Mouse (Mus musculus) heart, embryonic 13.5 days (tissue): Measurements from ENCODE around the gene 4930558K02Rik. TPM values are rescaled to one million over a fixed set of nuclear protein-coding genes. Genes with fewer than 3 reads are reported as not detected.

Experiments
- ATAC-seq: fragments of 200-750 bp; cut with Nextera tagmentation; 2 replicates; pipeline ENCODE4 v1.8.0; 2017; ENCODE audit warnings: moderate TSS enrichment; ENCODE audit not compliant: insufficient number of reproducible peaks, low FRiP score, low TSS enrichment; ENCODE audit errors: extremely low read depth
- H3K27ac ChIP-seq: fragments of 300-500 bp; sonication (generic); replicated peaks from 2 replicates; pipeline ENCODE4 v1.5.1; 2015; ENCODE audit warnings: moderate library complexity, mild to moderate bottlenecking, inconsistent platforms
- H3K27me3 ChIP-seq: fragments of 300-500 bp; sonication (generic); replicated peaks from 2 replicates; pipeline ENCODE4 v1.6.1; 2015; ENCODE audit warnings: mild to moderate bottlenecking, inconsistent platforms
- H3K36me3 ChIP-seq: fragments of 300-500 bp; sonication (generic); 2 replicates; pipeline ENCODE4 v1.6.1; 2015; ENCODE audit warnings: mild to moderate bottlenecking, inconsistent platforms
- H3K4me1 ChIP-seq: fragments of 300-500 bp; sonication (generic); 2 replicates; pipeline ENCODE4 v1.6.1; 2015; ENCODE audit warnings: inconsistent platforms
- H3K4me2 ChIP-seq: fragments of 300-500 bp; sonication (generic); 2 replicates; pipeline ENCODE4 v1.6.1; 2015; ENCODE audit warnings: inconsistent platforms, mild to moderate bottlenecking, moderate library complexity
- H3K4me3 ChIP-seq: fragments of 300-500 bp; sonication (generic); 2 replicates; pipeline ENCODE4 v1.5.1; 2015; ENCODE audit warnings: moderate library complexity, mild to moderate bottlenecking, inconsistent platforms
- H3K9ac ChIP-seq: fragments of 300-500 bp; sonication (generic); 2 replicates; pipeline ENCODE4 v1.6.1; 2015; ENCODE audit warnings: inconsistent platforms, mild to moderate bottlenecking, moderate library complexity
- H3K9me3 ChIP-seq: fragments of 300-500 bp; sonication (generic); 2 replicates; pipeline ENCODE4 v1.6.1; 2016; ENCODE audit warnings: inconsistent platforms
- WGBS: fragments of 180-500 bp; shearing (Covaris S2); methylation state at CpG from one replicate; pipeline ENCODE4 v1.1.7; 2015; ENCODE audit warnings: mixed read lengths; 5-methylcytosine and 5-hydroxymethylcytosine counted together
- polyA plus RNA-seq: library from polyadenylated mRNA; unstranded; fragments of >200 nt; fragmentation: Nextera tagmentation; extraction: Ambion mirVana; gene quantifications from 2 replicates; pipeline ENCODE4 v1.2.1, GENCODE M21; 2015

Gene 4930558K02Rik
- not detected in 2 replicates for polyA plus RNA-seq

DNA sequence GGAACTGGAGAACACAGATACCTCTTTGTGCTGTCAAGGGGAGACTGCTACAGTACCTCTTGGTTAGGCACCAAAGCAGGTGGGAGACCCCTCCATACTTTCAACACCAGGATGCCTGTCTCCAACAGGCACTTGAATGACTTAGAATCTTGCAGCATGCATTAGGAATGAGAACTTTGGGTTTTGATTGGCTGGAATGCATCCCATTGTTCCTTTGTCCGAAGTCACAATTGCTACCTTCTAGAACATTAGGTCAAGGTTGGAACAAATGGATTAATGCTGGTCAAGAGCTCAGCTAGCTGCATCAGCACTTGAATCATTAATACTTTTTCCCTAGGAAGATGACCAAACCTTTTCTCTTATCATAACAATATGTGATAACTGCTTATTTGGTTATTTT, at the start of gene 4930558K02Rik:
4930558K02Rik (minus strand) TSS at position 101 of the 400 bp plus-strand sequence.
- H3K27ac ChIP-seq, result no peak within 1 kb of the TSS
- no peaks in the 10 kb centered on the region for H3K27me3 ChIP-seq
- H3K4me2 ChIP-seq, result no peak within 1 kb of the TSS
- H3K4me1 ChIP-seq, result peaks cover 10% of the 10 kb centered on the region
- H3K9me3 ChIP-seq, result no peaks in the 10 kb centered on the region
- no peak within 1 kb of the TSS for H3K9ac ChIP-seq
- 62% methylated on average over 1 of the region's 1 CpGs for WGBS
- no peaks in the 10 kb centered on the region for H3K36me3 ChIP-seq
- H3K4me3 ChIP-seq, result no peak within 1 kb of the TSS
- ATAC-seq, result no peak

- Histone ChIP-seq H3K4me3 (no peak overlapping the region), H3K27me3 (no peaks in the 10 kb centered on the region), H3K27ac (no peak overlapping the region), H3K4me1 (peaks cover 25% of the 10 kb centered on the region), H3K9ac (no peak overlapping the region), H3K9me3 (no peaks in the 10 kb centered on the region), H3K4me2 (no peak overlapping the region), H3K36me3 (no peaks in the 10 kb centered on the region)
- no peak for ATAC-seq
- WGBS, result 67% methylated on average over 8 of the region's 8 CpGs
Measured at GRCm38 (mm10) chr1:162023681-162024270, 44.3 kb upstream of the 4930558K02Rik start.

DNA sequence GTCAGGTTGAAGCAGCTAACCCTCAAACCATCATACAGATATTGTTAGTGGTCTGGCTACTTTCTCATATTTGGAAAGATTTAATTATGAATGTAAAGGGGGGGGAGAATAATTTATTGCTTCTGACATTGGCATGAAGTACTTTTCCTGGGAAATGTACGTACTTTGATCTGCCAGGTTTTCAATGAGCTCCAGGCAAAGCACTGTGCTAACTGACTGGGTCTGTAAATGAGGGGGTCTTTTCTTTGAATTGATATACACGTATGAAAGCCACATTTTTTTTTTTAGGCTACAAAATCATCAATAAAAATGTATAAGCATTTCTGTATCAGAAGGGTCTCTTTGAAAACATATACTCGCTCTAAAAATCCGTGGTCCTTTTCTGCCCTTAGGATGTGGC, 41.3 kb upstream of the 4930558K02Rik start:
- ATAC-seq, result no peak
- H3K4me1 ChIP-seq, result peaks cover 51% of the 10 kb centered on the region
- WGBS, result 76% methylated on average over 4 of the region's 4 CpGs
- no peaks in the 10 kb centered on the region for H3K9me3 ChIP-seq
- no peaks in the 10 kb centered on the region for H3K27me3 ChIP-seq
- H3K27ac ChIP-seq, result peak overlapping the region; percentile 56; the same call in 1 of the 2 replicates
- H3K9ac ChIP-seq, result no peak overlapping the region
- H3K36me3 ChIP-seq, result no peaks in the 10 kb centered on the region
- no peak overlapping the region for H3K4me2 ChIP-seq
- H3K4me3 ChIP-seq, result no peak overlapping the region

- peak overlapping the region; percentile 24; the same call in 1 of the 2 replicates for H3K27ac ChIP-seq
- no peaks in the 10 kb centered on the region for H3K9me3 ChIP-seq
- H3K9ac ChIP-seq, result no peak overlapping the region
- no peak overlapping the region for H3K4me2 ChIP-seq
- no peaks in the 10 kb centered on the region for H3K27me3 ChIP-seq
- H3K4me1 ChIP-seq, result peaks cover 55% of the 10 kb centered on the region
- H3K36me3 ChIP-seq, result no peaks in the 10 kb centered on the region
- WGBS, result 75% methylated on average over 7 of the region's 7 CpGs
- H3K4me3 ChIP-seq, result no peak overlapping the region
- ATAC-seq, result no peak
Measured at GRCm38 (mm10) chr1:162020303-162020731, 40.9 kb upstream of the 4930558K02Rik start.

DNA sequence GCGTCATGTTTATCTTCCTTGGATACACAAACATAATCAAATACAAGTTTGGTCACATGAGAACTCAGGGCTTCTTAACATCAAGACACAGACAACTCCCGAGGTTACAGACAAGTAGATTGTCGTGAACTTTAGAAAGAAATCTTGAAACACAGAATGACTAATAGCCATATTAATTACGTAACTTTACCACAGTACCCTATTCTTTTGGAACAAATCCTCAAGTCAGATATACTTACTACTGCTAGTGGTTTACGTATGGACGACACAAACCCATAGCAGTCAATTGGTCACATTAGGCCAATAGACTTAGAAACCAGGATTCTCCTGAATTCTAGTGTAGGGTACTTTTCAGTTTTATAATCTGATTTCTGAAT, 39.2 kb upstream of the 4930558K02Rik start:
- no peaks in the 10 kb centered on the region for H3K36me3 ChIP-seq
- no peaks in the 10 kb centered on the region for H3K27me3 ChIP-seq
- H3K4me1 ChIP-seq, result peaks cover 68% of the 10 kb centered on the region
- 0 out of 2 replicates have a peak overlapping the region, but pooled peaks have one; percentile 4 for H3K4me2 ChIP-seq
- no peak for ATAC-seq
- peak overlapping the region; percentile 84 for H3K27ac ChIP-seq
- H3K4me3 ChIP-seq, result no peak overlapping the region
- no peak overlapping the region for H3K9ac ChIP-seq
- 65% methylated on average over 6 of the region's 6 CpGs for WGBS
- no peaks in the 10 kb centered on the region for H3K9me3 ChIP-seq

DNA sequence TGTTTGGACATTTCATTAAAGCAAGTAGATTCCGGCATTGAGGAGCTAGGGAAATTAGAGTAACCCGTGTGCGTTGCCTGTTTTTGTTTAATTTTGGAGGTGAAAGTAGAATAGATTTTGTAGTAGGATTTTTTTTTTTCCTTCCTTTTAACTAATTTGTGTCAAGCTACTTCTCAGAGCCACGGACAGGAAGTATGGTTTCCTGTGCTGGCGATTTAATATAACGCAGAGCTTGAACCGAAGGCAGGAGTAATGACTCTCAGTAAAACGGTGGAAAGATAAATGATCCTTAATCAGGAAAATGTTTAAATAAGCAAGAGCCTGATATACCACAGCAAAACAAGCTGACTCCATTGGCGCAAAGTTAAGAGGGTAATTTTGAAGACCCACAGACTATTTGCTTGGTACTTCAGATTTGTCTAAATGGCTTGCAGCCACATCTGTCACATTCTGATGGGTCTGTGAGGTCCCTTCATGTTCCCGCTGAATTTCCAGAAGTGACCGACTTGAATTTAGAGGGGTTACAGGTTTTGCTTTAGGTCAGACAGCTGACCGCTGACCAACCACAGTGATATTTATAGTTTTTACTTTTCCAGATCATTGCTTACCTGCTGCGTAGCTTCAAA, 38.7 kb upstream of the 4930558K02Rik start:
- no peak for ATAC-seq
- Histone ChIP-seq H3K36me3 (no peaks in the 10 kb centered on the region), H3K9ac (0 out of 2 replicates have a peak overlapping the region, but pooled peaks have one; percentile 19), H3K27me3 (no peaks in the 10 kb centered on the region), H3K4me2 (peak overlapping the region; percentile 4; the same call in 1 of the 2 replicates), H3K4me3 (no peak overlapping the region), H3K27ac (peak overlapping the region; percentile 84), H3K4me1 (peaks cover 73% of the 10 kb centered on the region), H3K9me3 (no peaks in the 10 kb centered on the region)
- WGBS, result 51% methylated on average over 13 of the region's 13 CpGs

- no peak for ATAC-seq
Measured at GRCm38 (mm10) chr1:162016982-162017381, 37.5 kb upstream of the 4930558K02Rik start.

DNA sequence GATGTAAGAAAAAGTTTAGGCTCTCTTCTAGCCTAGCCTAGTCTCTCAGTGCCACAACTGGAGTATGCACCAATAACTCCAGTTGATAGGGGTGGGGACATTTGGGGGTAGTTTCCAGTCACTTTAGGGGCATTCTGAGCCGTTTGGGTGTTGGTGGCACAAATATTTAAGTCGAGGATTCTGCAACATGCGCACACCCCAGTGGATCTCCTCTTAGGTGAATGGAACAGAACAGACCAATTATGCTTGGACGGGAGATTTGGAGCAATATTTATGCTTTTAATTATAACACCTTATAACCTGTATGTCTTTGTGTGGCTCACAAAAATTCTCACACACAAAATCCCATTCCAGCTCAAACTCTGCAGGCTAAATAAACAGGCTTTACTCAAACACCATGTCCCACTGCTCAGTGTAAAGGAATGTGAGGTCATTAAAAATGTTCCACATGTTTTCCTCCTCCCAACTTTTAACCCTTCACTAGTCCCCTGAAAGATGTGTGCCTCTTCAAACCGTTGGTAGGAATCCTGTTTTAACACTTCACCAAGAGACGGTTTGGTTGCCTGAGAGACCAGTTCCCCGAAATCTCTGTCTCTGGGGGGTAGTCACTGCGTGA, 35.9 kb upstream of the 4930558K02Rik start:
- Histone ChIP-seq H3K4me2 (no peak overlapping the region), H3K27me3 (no peaks in the 10 kb centered on the region), H3K9ac (peak overlapping the region; percentile 24; the same call in 1 of the 2 replicates), H3K4me1 (peaks cover 66% of the 10 kb centered on the region), H3K36me3 (no peaks in the 10 kb centered on the region), H3K4me3 (no peak overlapping the region), H3K27ac (peak overlapping the region; percentile 84), H3K9me3 (no peaks in the 10 kb centered on the region)
- ATAC-seq, result no peak
- WGBS, result 53% methylated on average over 8 of the region's 8 CpGs

More at GRCm38 (mm10) chr1:162016982-162017381, 37.5 kb upstream of the 4930558K02Rik start:
- Histone ChIP-seq H3K27ac (peak overlapping the region; percentile 84), H3K9me3 (no peaks in the 10 kb centered on the region), H3K4me1 (peaks cover 69% of the 10 kb centered on the region), H3K4me3 (no peak overlapping the region), H3K27me3 (no peaks in the 10 kb centered on the region), H3K36me3 (no peaks in the 10 kb centered on the region), H3K9ac (no peak overlapping the region), H3K4me2 (no peak overlapping the region)
- WGBS, result 46% methylated on average over 7 of the region's 7 CpGs

DNA sequence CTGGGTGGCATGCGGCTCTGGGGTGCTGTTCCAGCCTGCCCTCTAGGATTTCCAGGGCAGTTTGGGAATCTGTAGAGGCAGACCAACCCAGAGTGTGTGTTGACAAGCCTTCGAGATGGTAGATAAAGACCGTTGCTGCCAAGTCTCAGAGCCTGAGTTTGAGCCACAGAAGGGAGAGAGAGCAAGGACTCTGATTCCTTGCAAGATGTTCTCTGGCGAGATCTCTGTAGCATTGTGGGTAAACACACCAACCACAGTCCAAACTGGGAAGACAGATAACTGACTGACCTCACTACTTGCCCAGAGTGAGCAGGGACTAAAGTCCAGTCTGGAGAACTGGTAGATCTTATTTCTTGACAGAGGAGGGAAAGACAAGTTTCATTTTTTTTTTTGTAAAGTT, 34.1 kb upstream of the 4930558K02Rik start:
- Histone ChIP-seq H3K9me3 (no peaks in the 10 kb centered on the region), H3K4me1 (peaks cover 73% of the 10 kb centered on the region), H3K27me3 (no peaks in the 10 kb centered on the region), H3K27ac (peak overlapping the region; percentile 36), H3K9ac (no peak overlapping the region), H3K36me3 (no peaks in the 10 kb centered on the region), H3K4me3 (no peak overlapping the region), H3K4me2 (no peak overlapping the region)
- 12% methylated on average over 4 of the region's 4 CpGs for WGBS
- ATAC-seq, result no peak

DNA sequence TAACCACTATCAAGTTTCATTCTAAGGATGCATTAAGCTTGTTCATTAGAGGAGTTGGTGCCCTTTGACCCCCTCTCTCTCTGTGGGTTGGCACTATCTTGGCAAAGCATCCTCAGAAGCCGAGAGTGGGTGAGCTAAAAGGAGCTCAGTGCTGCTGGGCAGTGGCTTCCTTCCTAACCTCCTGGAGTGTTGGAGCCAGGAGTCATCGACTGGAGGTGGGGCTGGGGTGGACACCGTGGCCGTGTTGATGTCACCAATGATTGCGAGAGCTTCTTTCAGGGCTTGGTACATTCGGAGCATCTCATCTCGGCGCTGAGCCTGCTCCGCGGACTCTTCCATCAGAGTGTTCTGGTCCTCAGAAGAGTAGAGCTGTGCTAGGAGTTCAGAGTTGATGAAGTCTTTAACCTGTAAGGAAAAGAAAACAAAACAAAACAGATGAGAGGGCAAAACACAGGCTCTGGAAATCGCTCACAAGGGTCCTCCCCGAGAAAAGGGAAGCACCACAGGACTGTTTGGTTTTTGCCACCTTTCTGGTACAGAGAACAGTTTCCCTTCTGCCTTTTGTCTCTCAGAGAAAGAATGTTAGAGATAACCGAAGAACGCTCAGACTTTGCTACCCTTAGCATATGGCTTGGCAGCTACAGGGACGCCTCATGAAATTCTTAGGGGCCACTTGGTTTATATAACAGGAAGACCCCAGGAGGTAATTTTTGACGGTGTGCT, 32.2 kb upstream of the 4930558K02Rik start:
- Histone ChIP-seq H3K9ac (no peak overlapping the region), H3K27me3 (no peaks in the 10 kb centered on the region), H3K4me2 (peak overlapping the region; percentile 42), H3K27ac (peak overlapping the region; percentile 50), H3K9me3 (no peaks in the 10 kb centered on the region), H3K4me3 (no peak overlapping the region), H3K36me3 (no peaks in the 10 kb centered on the region), H3K4me1 (peaks cover 67% of the 10 kb centered on the region)
- 30% methylated on average over 16 of the region's 16 CpGs for WGBS
- ATAC-seq, result no peak

GRCm38 (mm10) chr1:162009086-162009485, 29.6 kb upstream of the 4930558K02Rik start:
- H3K4me1 ChIP-seq, result peaks cover 61% of the 10 kb centered on the region
- no peak for ATAC-seq
- WGBS, result 55% methylated on average over 8 of the region's 8 CpGs
- H3K4me3 ChIP-seq, result no peak overlapping the region
- H3K27me3 ChIP-seq, result no peaks in the 10 kb centered on the region
- 0 out of 2 replicates have a peak overlapping the region, but pooled peaks have one; percentile 19 for H3K9ac ChIP-seq
- no peaks in the 10 kb centered on the region for H3K9me3 ChIP-seq
- H3K4me2 ChIP-seq, result no peak overlapping the region
- H3K36me3 ChIP-seq, result no peaks in the 10 kb centered on the region
- peak overlapping the region; percentile 74 for H3K27ac ChIP-seq
